Mouse (Mus musculus): ENCODE results near the gene Tnfrsf8. TPM values are rescaled to one million over a fixed set of nuclear protein-coding genes. Genes with fewer than 3 reads are reported as not detected.
"Not testable (repeated sequence)": the region's sequence is repeated elsewhere in the genome, so short reads cannot be mapped to it uniquely, and the experiment has no call there.

Tnfrsf8 gene
- polyA plus RNA-seq (2012; rRNA removed) = 0.68 and 0.73 TPM in 2 replicates

GRCm38 (mm10) chr4:145314836-145315467 is at the start of gene Tnfrsf8:
Tnfrsf8 (minus strand) TSS chr4:145315164.
- Histone ChIP-seq H3K4me3 (ENCODE audit: extremely low read depth, insufficient read depth, insufficient read length) (no peak within 1 kb of the TSS), H3K4me1 (ENCODE audit: control insufficient read depth, insufficient read depth, insufficient read length) (no peaks in the 10 kb centered on the region), H3K27me3 (ENCODE audit: control insufficient read depth, insufficient read depth, low read length) (no peaks in the 10 kb centered on the region), H3K36me3 (ENCODE audit: control insufficient read depth, insufficient read depth, low read length) (no peaks in the 10 kb centered on the region), H3K27ac (ENCODE audit: insufficient read depth, low read length) (no peak within 1 kb of the TSS)
- WGBS = 6% methylated on average over 24 of the region's 24 CpGs
- TF ChIP-seq CTCF (IDR thresholded peaks at IDR 0.05; ENCODE audit: extremely low read depth, insufficient read depth, insufficient read length, insufficient replicate concordance) (no peak), POLR2A (IDR thresholded peaks at IDR 0.05; ENCODE audit: low read depth, low read length) (no peak)
- DNase-seq (ENCODE audit: low read depth in 1 of 2, low spot score in 2 of 2) = no peak

GRCm38 (mm10) chr4:145361635-145362034 is 46.7 kb upstream of the Tnfrsf8 start:
- not testable (repeated sequence) for H3K27ac ChIP-seq (ENCODE audit: insufficient read depth, low read length); DNase-seq (ENCODE audit: low read depth in 1 of 2, low spot score in 2 of 2); H3K4me3 ChIP-seq (ENCODE audit: extremely low read depth, insufficient read depth, insufficient read length); H3K4me1 ChIP-seq (ENCODE audit: control insufficient read depth, insufficient read depth, insufficient read length); H3K27me3 ChIP-seq (ENCODE audit: control insufficient read depth, insufficient read depth, low read length); H3K36me3 ChIP-seq (ENCODE audit: control insufficient read depth, insufficient read depth, low read length)

- Histone ChIP-seq H3K36me3 (ENCODE audit: control insufficient read depth, insufficient read depth, low read length) (no peaks in the 10 kb centered on the region), H3K4me1 (ENCODE audit: control insufficient read depth, insufficient read depth, insufficient read length) (no peaks in the 10 kb centered on the region), H3K27ac (ENCODE audit: insufficient read depth, low read length) (no peak overlapping the region), H3K4me3 (ENCODE audit: extremely low read depth, insufficient read depth, insufficient read length) (peak overlapping the region; percentile 34), H3K27me3 (ENCODE audit: control insufficient read depth, insufficient read depth, low read length) (no peaks in the 10 kb centered on the region)
- 12% methylated on average over 12 of the region's 12 CpGs for WGBS
- no peak for TF ChIP-seq POLR2A (IDR thresholded peaks at IDR 0.05; ENCODE audit: low read depth, low read length)
- TF ChIP-seq CTCF (IDR thresholded peaks at IDR 0.05; ENCODE audit: extremely low read depth, insufficient read depth, insufficient read length, insufficient replicate concordance) = no peak
- DNase-seq (ENCODE audit: low read depth in 1 of 2, low spot score in 2 of 2) = peak; percentile 17 to 64
These were observed 46.1 kb upstream of the Tnfrsf8 start for GRCm38 (mm10) chr4:145361065-145361464.

- Histone ChIP-seq H3K4me3 (ENCODE audit: extremely low read depth, insufficient read depth, insufficient read length) (no peak overlapping the region), H3K27ac (ENCODE audit: insufficient read depth, low read length) (no peak overlapping the region), H3K4me1 (ENCODE audit: control insufficient read depth, insufficient read depth, insufficient read length) (peaks cover 2% of the 10 kb centered on the region; the same call in 1 of the 2 replicates), H3K36me3 (ENCODE audit: control insufficient read depth, insufficient read depth, low read length) (no peaks in the 10 kb centered on the region), H3K27me3 (ENCODE audit: control insufficient read depth, insufficient read depth, low read length) (no peaks in the 10 kb centered on the region)
- WGBS = 85% methylated on average over 1 of the region's 1 CpGs
- DNase-seq (ENCODE audit: low read depth in 1 of 2, low spot score in 2 of 2) = no peak
- no peak for TF ChIP-seq POLR2A (IDR thresholded peaks at IDR 0.05; ENCODE audit: low read depth, low read length)
- no peak for TF ChIP-seq CTCF (IDR thresholded peaks at IDR 0.05; ENCODE audit: extremely low read depth, insufficient read depth, insufficient read length, insufficient replicate concordance)
These were observed 45.6 kb upstream of the Tnfrsf8 start for GRCm38 (mm10) chr4:145360567-145360966.

GRCm38 (mm10) chr4:145356234-145356633 is 41.3 kb upstream of the Tnfrsf8 start:
- H3K4me1 ChIP-seq (ENCODE audit: control insufficient read depth, insufficient read depth, insufficient read length) = peaks cover 5% of the 10 kb centered on the region; the same call in 1 of the 2 replicates
- no peak for TF ChIP-seq CTCF (IDR thresholded peaks at IDR 0.05; ENCODE audit: extremely low read depth, insufficient read depth, insufficient read length, insufficient replicate concordance)
- no peak for TF ChIP-seq POLR2A (IDR thresholded peaks at IDR 0.05; ENCODE audit: low read depth, low read length)
- no peaks in the 10 kb centered on the region for H3K27me3 ChIP-seq (ENCODE audit: control insufficient read depth, insufficient read depth, low read length)
- H3K27ac ChIP-seq (ENCODE audit: insufficient read depth, low read length) = no peak overlapping the region
- no peak overlapping the region for H3K4me3 ChIP-seq (ENCODE audit: extremely low read depth, insufficient read depth, insufficient read length)
- peak in 1 of 2 experiments; percentile 41 for DNase-seq (ENCODE audit: low read depth in 1 of 2, low spot score in 2 of 2)
- H3K36me3 ChIP-seq (ENCODE audit: control insufficient read depth, insufficient read depth, low read length) = no peaks in the 10 kb centered on the region

GRCm38 (mm10) chr4:145353855-145354254 is 38.9 kb upstream of the Tnfrsf8 start:
- Histone ChIP-seq H3K4me1 (ENCODE audit: control insufficient read depth, insufficient read depth, insufficient read length) (peaks cover 5% of the 10 kb centered on the region; the same call in 1 of the 2 replicates), H3K4me3 (ENCODE audit: extremely low read depth, insufficient read depth, insufficient read length) (no peak overlapping the region), H3K27me3 (ENCODE audit: control insufficient read depth, insufficient read depth, low read length) (no peaks in the 10 kb centered on the region), H3K36me3 (ENCODE audit: control insufficient read depth, insufficient read depth, low read length) (no peaks in the 10 kb centered on the region), H3K27ac (ENCODE audit: insufficient read depth, low read length) (peak overlapping the region; percentile 28; the same call in 1 of the 2 replicates)
- DNase-seq (ENCODE audit: low read depth in 1 of 2, low spot score in 2 of 2) = peak in 1 of 2 experiments; percentile 58
- TF ChIP-seq CTCF (IDR thresholded peaks at IDR 0.05; ENCODE audit: extremely low read depth, insufficient read depth, insufficient read length, insufficient replicate concordance) = no peak
- no peak for TF ChIP-seq POLR2A (IDR thresholded peaks at IDR 0.05; ENCODE audit: low read depth, low read length)
- 7% methylated on average over 2 of the region's 2 CpGs for WGBS

DNA sequence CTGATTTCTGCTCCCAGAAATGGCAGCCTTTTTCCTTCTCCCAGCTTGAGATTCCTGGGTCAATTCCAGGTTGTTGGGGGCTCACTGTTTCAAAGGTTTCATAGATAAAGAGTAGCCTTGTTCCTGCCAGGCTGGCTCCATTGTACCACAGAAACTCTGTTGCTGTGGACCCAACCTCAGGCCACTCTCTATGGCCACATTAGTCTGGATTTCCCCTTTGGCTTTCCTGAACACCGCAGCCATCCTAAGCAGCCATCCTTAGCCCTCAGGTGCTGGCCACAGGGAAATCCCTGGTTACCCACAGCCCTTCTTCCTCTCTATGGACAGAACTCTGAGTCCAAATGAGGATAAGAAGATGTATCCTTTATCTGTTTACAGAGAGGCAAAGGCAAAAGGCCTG is 30.0 kb upstream of the Tnfrsf8 start:
- TF ChIP-seq CTCF (IDR thresholded peaks at IDR 0.05; ENCODE audit: extremely low read depth, insufficient read depth, insufficient read length, insufficient replicate concordance) (no peak), POLR2A (IDR thresholded peaks at IDR 0.05; ENCODE audit: low read depth, low read length) (no peak)
- Histone ChIP-seq H3K27me3 (ENCODE audit: control insufficient read depth, insufficient read depth, low read length) (no peaks in the 10 kb centered on the region), H3K4me1 (ENCODE audit: control insufficient read depth, insufficient read depth, insufficient read length) (no peaks in the 10 kb centered on the region), H3K4me3 (ENCODE audit: extremely low read depth, insufficient read depth, insufficient read length) (no peak overlapping the region), H3K27ac (ENCODE audit: insufficient read depth, low read length) (no peak overlapping the region), H3K36me3 (ENCODE audit: control insufficient read depth, insufficient read depth, low read length) (no peaks in the 10 kb centered on the region)
- 91% methylated on average over 1 of the region's 1 CpGs for WGBS
- DNase-seq (ENCODE audit: low read depth in 1 of 2, low spot score in 2 of 2) = no peak
